Mouse (Mus musculus) thymus, adult 18-20 months (tissue): ENCODE results near the gene Tigd3.
A peak's percentile ranks its signal among the peaks of the same experiment; 100 is the strongest.
"Not testable (repeated sequence)": the region's sequence is repeated elsewhere in the genome, so short reads cannot be mapped to it uniquely, and the experiment has no call there.

Source experiments
- DNase-seq, 2 experiments: peaks; one replicate each; pipeline ENCODE4 v3.0.0; 2022; ENCODE audit warnings: mixed read lengths in 2 of 2

The Tigd3 gene

GRCm38 (mm10) chr19:5921715-5922114 is 27.8 kb upstream of the Tigd3 start:
- DNase-seq = no peak

- no peak for DNase-seq
Observed at GRCm38 (mm10) chr19:5913007-5913719, 19.2 kb upstream of the Tigd3 start, which contains the start of gene Dpf2. TSS of gene Dpf2 (minus strand) at chr19:5913010.

GRCm38 (mm10) chr19:5912103-5913006 is 18.4 kb upstream of the Tigd3 start:
- DNase-seq = peak; percentile 99

- DNase-seq = no peak
Observed at GRCm38 (mm10) chr19:5911430-5912102, 17.6 kb upstream of the Tigd3 start.

- no peak for DNase-seq
Observed at GRCm38 (mm10) chr19:5910221-5910620, 16.3 kb upstream of the Tigd3 start.

- no peak for DNase-seq
Observed at GRCm38 (mm10) chr19:5907275-5907674, 13.3 kb upstream of the Tigd3 start.

- no peak for DNase-seq
Observed at GRCm38 (mm10) chr19:5893282-5894001, 507 bp downstream of the Tigd3 start.

- DNase-seq = no peak
Observed at GRCm38 (mm10) chr19:5892735-5893134, 1.2 kb downstream of the Tigd3 start.

- DNase-seq = no peak
Observed at GRCm38 (mm10) chr19:5892262-5892661, 1.7 kb downstream of the Tigd3 start.

- DNase-seq = no peak
Observed at GRCm38 (mm10) chr19:5891521-5892258, 2.3 kb downstream of the Tigd3 start.

- no peak for DNase-seq
Observed at GRCm38 (mm10) chr19:5889211-5889610, 4.7 kb downstream of the Tigd3 start.

GRCm38 (mm10) chr19:5887234-5887815 is 6.6 kb downstream of the Tigd3 start:
- DNase-seq = no peak

GRCm38 (mm10) chr19:5885838-5886237 is 8.1 kb downstream of the Tigd3 start:
- DNase-seq = no peak

- no peak for DNase-seq
Observed at GRCm38 (mm10) chr19:5883935-5884334, 10.0 kb downstream of the Tigd3 start.

GRCm38 (mm10) chr19:5882079-5882478 is 11.9 kb downstream of the Tigd3 start:
- not testable (repeated sequence) for DNase-seq

GRCm38 (mm10) chr19:5881155-5881554 is 12.8 kb downstream of the Tigd3 start:
- no peak for DNase-seq

GRCm38 (mm10) chr19:5879735-5880134 is 14.2 kb downstream of the Tigd3 start:
- no peak for DNase-seq

- DNase-seq = no peak
Observed at GRCm38 (mm10) chr19:5878916-5879315, 15.0 kb downstream of the Tigd3 start.

- no peak for DNase-seq
Observed at GRCm38 (mm10) chr19:5878362-5878722, 15.6 kb downstream of the Tigd3 start.

GRCm38 (mm10) chr19:5877618-5878361 is 16.2 kb downstream of the Tigd3 start, which contains the start of gene Slc25a45:
TSS of gene Slc25a45 (plus strand) at chr19:5877808.
- DNase-seq = peak; percentile 66 to 71
